Mouse (Mus musculus): ENCODE measurements around the gene Fdxr.

The Fdxr gene

DNA sequence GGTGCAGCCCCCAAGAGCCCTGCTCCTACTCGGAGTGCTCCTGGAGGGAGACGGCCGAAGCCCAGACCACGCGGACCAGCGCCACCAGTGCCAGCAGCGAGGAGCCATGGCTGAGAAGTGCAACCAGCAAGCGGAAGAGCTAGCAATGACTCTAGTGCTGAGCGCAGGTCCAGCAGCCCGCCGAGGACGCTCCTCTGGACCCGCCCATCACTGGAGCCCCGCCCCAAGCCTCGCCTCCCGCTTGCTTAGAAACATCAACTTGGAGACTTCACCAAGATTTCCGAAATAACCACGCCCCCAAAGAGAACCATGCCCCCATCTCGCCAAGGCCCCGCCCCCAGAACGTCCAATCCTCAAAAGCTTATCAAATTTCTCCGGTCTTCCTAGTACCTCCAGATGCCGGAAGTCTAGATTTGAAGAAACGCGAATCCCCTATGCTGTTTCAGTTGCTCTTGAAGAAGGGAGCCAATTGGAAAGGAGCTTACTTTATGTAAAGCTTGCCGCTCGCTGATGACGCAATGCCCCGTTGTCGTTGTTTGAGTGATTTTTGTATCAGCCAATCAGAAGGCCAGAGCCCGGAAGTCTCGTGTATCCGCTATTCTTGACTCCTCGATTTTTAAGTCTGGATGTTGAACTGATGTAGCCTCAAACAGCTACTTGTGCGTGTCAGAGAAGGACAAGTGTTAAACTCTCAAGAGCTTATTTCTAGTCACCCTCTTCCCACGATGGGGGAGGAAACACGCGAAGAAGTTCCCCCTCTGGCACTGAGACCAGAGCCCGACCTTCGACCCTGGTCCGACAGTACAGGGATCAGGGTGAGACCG lies at the start of gene Fdxr:
Fdxr (minus strand) TSS at position 271 of the 824 bp plus-strand sequence.
- peak; percentile 99 for DNase-seq (ENCODE audit: low spot score)

- no peak for DNase-seq (ENCODE audit: low spot score)
Measured at GRCm38 (mm10) chr11:115323354-115323753, 46.5 kb upstream of the Fdxr start.

DNA sequence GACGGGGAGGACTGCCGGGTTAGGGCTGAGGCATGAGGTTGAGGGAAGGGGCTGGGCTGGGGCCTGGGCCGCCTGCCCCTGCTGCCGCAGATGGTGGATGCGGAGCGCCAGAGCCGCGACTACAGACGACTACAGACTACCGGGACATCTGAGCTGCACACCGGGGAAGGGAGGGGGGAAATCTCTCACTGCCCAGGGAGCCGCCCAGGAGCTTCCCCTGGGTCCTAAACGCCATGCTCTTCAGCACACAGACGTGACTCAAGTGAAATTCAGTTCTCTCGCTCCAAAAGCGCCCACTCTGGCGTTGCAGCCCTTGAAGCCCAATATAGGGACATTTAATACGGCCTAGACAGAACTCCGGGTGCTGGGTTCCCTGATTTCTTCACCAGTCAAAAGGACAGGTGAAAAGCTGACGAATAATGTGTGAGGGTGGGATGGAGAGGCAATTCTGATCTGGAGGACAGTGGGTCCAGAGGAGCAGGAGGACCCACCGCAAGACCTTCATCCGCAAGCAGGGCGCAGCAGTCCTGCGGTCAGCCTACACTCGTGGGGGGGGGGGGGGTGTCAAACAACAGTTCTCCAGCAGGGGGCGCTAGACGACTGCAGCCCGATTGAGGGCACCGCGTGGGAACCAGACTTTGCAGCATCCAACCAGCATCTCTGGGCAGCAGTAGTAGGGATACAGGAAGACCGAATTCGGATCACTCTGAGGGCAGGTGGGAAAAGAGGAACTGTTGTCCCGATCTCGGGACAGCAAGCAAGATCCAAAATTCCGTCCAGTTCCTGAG lies 45.2 kb upstream of the Fdxr start, which contains the start of gene Ush1g:
Ush1g (minus strand) TSS at position 136 of the 788 bp plus-strand sequence.
- peak; percentile 54 for DNase-seq (ENCODE audit: low spot score)

DNA sequence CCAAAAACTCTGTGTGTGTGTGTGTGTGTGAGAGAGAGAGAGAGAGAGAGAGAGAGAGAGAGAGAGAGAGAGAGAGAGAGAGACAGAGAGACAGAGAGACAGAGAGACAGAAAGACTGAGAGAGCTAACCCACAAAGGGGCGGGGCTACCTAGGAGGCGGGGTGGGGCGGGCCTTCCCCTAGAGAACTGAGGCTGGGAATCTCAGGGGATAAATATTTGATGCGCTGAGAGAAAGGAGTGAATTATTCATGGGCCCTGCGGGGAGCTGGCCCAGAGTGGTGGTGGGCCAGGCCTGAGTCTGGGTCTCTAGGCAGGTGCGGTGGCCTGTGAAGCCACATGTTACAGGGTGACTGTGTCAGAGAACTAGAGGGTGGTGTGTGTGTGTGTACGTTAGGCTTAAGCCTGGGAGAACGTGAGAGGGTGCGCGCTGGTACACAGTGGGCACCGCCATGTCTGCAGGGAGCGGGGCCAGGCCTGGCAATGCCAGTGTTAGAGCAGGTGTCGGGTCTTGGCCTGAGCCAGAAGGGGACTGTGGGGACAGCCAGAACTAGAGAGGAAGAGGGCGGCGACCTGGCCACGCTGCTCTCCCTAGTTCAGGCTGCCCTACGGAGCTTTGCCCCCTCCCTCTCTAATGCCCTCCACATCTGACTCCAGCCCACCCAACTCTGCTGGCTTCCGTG lies 43.0 kb upstream of the Fdxr start:
- no peak for DNase-seq (ENCODE audit: low spot score)

DNA sequence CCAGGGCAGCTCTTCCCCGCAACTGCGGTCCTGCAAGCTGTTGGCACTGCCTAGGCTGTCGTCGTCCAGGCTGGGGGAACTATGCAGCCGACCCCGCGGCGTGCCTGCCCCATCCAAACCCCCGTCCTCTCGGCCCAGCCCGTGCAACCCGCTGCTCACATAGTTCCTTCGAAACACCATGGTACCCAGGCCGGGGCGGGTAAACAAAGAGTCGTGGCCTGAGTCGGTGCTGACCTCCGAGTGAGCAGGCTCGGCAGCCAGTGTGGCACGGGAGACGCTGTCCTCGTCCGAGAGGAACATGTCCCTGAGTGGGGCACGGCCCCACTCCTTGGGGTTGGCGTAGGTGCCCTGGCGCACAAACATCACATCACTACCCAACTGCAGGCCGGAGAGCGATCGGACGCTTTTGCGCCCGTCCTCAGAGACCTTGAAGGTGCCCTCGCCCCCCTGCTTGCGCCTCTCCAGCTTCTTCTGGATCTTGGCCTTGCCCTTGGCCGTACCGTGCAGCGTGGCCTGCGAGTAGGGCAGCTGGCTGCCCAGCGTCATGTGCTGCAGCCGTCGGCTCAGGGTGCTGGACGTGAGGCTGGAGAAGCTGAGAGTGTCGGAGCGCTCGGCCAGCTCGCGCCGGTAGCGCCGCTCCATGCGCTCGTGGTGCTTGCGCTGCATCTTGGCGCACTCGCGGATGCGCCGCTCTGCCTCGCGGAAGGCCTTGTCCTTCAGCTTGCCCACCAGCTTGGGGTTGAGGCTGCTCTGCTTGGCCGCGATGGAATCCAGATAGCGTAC lies 41.6 kb upstream of the Fdxr start:
- DNase-seq (ENCODE audit: low spot score) = no peak

- DNase-seq (ENCODE audit: low spot score) = no peak
Measured at GRCm38 (mm10) chr11:115317204-115317603, 40.4 kb upstream of the Fdxr start.

GRCm38 (mm10) chr11:115314249-115314648 lies 37.4 kb upstream of the Fdxr start:
- no peak for DNase-seq (ENCODE audit: low spot score)

DNA sequence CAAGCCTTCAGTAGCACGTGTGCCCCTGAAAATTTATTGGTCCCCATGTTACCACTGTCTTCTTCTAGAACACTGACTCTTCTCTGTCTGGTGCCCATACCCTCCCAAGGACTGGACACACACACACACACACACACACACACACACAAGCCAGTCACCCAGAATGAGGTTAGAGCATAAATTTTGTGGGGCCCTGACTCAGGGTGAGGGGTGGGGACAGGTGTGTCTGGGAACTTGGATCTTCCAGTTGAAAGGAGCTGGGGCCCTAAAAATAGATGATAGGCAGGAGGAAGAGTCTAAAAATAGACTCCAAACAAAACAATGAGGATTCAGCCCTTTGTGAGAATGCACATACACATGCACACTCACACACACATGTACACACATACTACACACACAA lies 31.9 kb upstream of the Fdxr start:
- no peak for DNase-seq (ENCODE audit: low spot score)

DNA sequence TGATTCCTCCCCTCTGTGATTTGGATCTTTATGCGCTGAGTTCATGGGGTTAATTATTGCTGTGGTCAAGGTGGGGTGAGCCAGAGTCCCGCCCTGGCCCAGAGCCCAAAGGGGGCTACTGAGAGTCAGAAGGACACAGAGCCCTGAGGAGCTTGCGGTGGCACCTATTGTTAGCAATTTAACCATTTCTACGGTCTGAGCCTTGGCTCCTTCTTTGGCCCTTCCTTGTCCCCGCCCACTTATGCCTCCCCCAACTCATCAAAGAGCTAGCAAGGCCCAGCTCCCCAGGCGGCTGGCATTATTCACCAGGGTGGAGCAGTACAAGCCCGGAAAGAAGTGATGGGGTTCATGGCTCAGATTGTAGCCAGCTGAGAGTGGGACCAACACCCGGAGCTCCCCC lies 30.0 kb upstream of the Fdxr start, which contains the start of gene Otop2:
Otop2 (plus strand) TSS at position 301 of the 400 bp plus-strand sequence.
- no peak for DNase-seq (ENCODE audit: low spot score)

DNA sequence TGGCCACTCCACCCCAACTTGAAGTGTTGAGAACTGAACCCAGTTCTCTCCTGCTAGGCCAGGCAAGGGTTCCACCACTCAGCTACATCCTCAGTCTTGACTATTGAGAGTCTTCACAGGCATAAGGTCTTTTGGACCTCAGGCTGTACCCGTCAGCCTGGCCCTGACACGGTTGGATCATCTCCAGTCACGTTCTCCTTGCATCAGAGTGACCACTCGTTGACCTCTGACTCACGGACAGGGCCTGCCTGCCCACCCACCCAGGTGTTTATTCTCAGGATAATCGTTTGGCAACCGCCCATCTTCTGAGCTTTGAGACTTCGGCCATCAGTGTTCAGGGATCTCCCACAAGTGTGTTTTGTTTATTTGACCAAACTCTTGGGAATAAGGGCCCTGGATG lies 26.3 kb upstream of the Fdxr start:
- DNase-seq (ENCODE audit: low spot score) = peak; percentile 43

GRCm38 (mm10) chr11:115301351-115301750 lies 24.5 kb upstream of the Fdxr start:
- no peak for DNase-seq (ENCODE audit: low spot score)

DNA sequence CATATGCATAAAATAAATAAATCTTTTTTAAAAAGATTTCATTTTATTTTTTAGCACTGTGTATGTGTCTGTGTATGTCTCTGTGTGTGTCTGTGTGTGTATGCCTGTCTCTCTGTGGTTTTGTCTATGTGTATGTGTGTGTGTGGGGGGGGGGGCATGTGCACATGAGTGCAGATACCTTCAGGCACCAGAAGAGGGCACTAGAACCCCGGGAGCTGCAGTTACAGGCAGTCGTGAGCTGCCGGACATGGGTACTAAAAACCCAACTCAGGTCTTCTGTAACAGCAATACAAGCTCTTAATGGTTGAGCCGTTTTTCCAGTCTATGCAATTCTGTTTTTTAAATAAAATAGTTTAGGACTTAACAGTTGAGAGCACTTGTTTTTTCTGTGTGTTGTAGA lies 23.9 kb upstream of the Fdxr start:
- no peak for DNase-seq (ENCODE audit: low spot score)

GRCm38 (mm10) chr11:115298160-115298559 lies 21.3 kb upstream of the Fdxr start:
- no peak for DNase-seq (ENCODE audit: low spot score)

- peak; percentile 40 for DNase-seq (ENCODE audit: low spot score)
Measured at GRCm38 (mm10) chr11:115297214-115297826, 20.5 kb upstream of the Fdxr start, which contains the start of gene Fads6. TSS of gene Fads6 (minus strand) at chr11:115297663.

DNA sequence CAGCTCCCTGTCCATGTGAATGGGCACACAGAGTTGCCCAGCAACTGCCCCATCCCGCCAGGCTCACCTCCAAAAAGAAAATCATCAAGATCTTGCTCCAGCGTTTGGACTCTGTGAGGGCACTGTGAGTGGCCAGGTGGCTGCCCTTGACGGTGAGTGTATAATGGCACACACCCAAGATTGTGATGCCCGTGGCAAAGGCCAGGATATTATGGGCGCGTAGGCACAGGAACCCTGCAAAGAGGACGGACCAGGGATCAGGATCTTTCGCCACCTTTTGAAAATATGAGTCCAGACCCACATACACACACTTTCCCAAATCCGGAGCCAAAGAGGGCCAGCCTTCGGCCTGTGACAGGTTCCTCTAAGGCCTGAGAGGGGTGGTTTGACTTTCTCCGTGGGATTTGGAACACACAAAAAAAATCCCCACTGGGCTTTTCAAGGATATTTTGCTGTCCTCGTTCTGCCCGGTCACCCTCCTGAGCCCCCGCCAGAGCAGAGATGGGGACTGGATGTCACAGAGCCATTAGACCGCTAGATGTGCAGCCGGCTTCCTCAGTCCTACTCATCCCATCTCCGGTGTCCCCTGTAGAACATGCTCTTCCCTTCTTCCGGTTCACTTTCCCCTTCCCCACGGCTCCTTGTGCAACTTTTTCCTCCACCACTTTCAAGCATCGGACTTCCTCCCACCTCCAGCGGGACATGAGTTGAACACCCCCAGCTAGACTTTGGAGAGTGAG lies 19.8 kb upstream of the Fdxr start:
- DNase-seq (ENCODE audit: low spot score) = no peak

- DNase-seq (ENCODE audit: low spot score) = no peak
Measured at GRCm38 (mm10) chr11:115295939-115296338, 19.1 kb upstream of the Fdxr start.

GRCm38 (mm10) chr11:115292631-115293375 lies 16.0 kb upstream of the Fdxr start:
- DNase-seq (ENCODE audit: low spot score) = no peak

GRCm38 (mm10) chr11:115291503-115291902 lies 14.7 kb upstream of the Fdxr start:
- DNase-seq (ENCODE audit: low spot score) = no peak

GRCm38 (mm10) chr11:115290919-115291318 lies 14.1 kb upstream of the Fdxr start:
- DNase-seq (ENCODE audit: low spot score) = peak; percentile 82

DNA sequence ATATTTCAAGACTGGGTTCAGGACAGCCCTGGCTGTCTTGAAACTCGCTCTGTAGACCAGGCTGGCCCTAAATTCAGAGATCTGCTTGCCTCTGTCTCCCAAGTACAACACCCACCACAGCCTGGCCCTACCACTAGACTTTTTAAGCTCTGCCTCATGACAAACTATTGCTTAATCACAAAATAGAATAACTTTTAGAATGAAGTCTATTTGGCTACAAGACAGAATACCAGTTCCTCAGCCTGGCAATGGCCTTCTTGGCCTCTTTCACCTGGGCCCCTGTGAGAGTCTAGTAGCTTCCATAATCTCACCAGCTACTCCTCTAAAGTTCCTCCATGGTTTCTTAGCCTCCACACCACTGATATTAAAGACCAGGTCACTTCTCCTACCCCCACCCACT lies 13.5 kb upstream of the Fdxr start:
- no peak for DNase-seq (ENCODE audit: low spot score)
